Mouse (Mus musculus): ENCODE measurements around the gene Hdgfl2.

- no peak for TF ChIP-seq CTCF (IDR thresholded peaks at IDR 0.05; ENCODE audit: control insufficient read depth, insufficient read depth, insufficient replicate concordance, low read depth, low read length)
- TF ChIP-seq POLR2A (IDR thresholded peaks at IDR 0.05; ENCODE audit: control insufficient read depth, low read depth, low read length), result no peak
Measured at GRCm38 (mm10) chr17:56031431-56031830, 48.0 kb upstream of the Hdgfl2 start.

Data from testis, adult 2 months (tissue).